Mouse (Mus musculus) liver, embryonic 16.5 days (tissue): ENCODE results near the gene Tas2r134. TPM values are rescaled to one million over a fixed set of nuclear protein-coding genes. Genes with fewer than 3 reads are reported as not detected.

Experiments used
- ATAC-seq: fragments of 200-750 bp; cut with Nextera tagmentation; 2 replicates; pipeline ENCODE4 v1.8.0; 2017; ENCODE audit warnings: low read depth, mild to moderate bottlenecking, moderate number of reproducible peaks, moderate library complexity
- H3K27ac ChIP-seq: fragments of 300-500 bp; sonication (generic); 2 replicates; pipeline ENCODE4 v1.5.1; 2014; ENCODE audit warnings: mild to moderate bottlenecking, low read length
- H3K27me3 ChIP-seq: fragments of 300-500 bp; sonication (generic); 2 replicates; pipeline ENCODE4 v1.6.1; 2014; ENCODE audit warnings: low read depth, low read length, mixed read lengths; ENCODE audit not compliant: control insufficient read depth, insufficient read depth
- H3K36me3 ChIP-seq: fragments of 300-500 bp; sonication (generic); 2 replicates; pipeline ENCODE4 v1.6.1; 2014; ENCODE audit warnings: mild to moderate bottlenecking; ENCODE audit not compliant: control insufficient read depth, insufficient read depth
- H3K4me1 ChIP-seq: fragments of 300-500 bp; sonication (generic); 2 replicates; pipeline ENCODE4 v1.6.1; 2014; ENCODE audit warnings: low read depth, low read length, mixed read lengths; ENCODE audit not compliant: control insufficient read depth
- H3K4me2 ChIP-seq: fragments of 300-500 bp; sonication (generic); 2 replicates; pipeline ENCODE4 v1.6.1; 2014; ENCODE audit warnings: low read depth, low read length, mixed read lengths
- H3K4me3 ChIP-seq: fragments of 300-500 bp; sonication (generic); 2 replicates; pipeline ENCODE4 v1.5.1; 2014; ENCODE audit warnings: low read depth, mild to moderate bottlenecking, low read length
- H3K9ac ChIP-seq: fragments of 300-500 bp; sonication (generic); 2 replicates; pipeline ENCODE4 v1.6.1; 2014; ENCODE audit warnings: low read depth, low read length
- H3K9me3 ChIP-seq: fragments of 300-500 bp; sonication (generic); replicated peaks from 2 replicates; pipeline ENCODE4 v1.6.1; 2016; ENCODE audit warnings: low read length; ENCODE audit not compliant: control insufficient read depth
- WGBS: fragments of 180-500 bp; shearing (Covaris S2); extraction: QIAGEN DNeasy Blood & Tissue Kit; methylation state at CpG from one replicate; pipeline ENCODE4 v1.1.7; 2014; ENCODE audit not compliant: insufficient replicate concordance; 5-methylcytosine and 5-hydroxymethylcytosine counted together
- polyA plus RNA-seq: library from polyadenylated mRNA; unstranded; fragments of >200 nt; fragmentation: Nextera tagmentation; extraction: Ambion mirVana; gene quantifications from 2 replicates; pipeline ENCODE4 v1.2.1, GENCODE M21; 2015

The Tas2r134 gene
- not detected in 2 replicates for polyA plus RNA-seq

DNA sequence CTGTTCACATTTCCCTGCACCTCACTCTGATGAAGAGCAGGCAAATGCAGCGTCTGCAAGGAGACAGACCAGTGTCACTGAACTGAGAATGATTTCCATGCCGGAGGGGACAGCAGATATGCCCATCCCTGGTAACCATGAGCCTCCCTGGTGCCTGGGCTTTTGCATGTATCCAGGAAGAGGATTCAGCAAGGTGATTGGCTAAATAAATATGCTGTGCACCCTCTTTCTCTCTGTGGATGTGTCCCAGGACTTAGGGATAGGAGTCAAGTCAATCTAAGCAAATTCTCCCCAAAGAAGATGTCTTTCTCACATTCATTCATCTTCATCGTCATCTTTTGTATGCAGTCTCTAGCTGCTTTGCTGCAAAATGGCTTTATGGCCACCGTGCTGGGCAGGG is at the start of gene Tas2r134:
Gene Tas2r134 (plus strand): TSS at position 301 of the 400 bp plus-strand sequence.
- ATAC-seq: no peak
- Histone ChIP-seq H3K9ac (no peak within 1 kb of the TSS), H3K36me3 (no peaks in the 10 kb centered on the region), H3K9me3 (no peaks in the 10 kb centered on the region), H3K4me3 (no peak within 1 kb of the TSS), H3K27me3 (no peaks in the 10 kb centered on the region), H3K4me2 (no peak within 1 kb of the TSS), H3K4me1 (no peaks in the 10 kb centered on the region), H3K27ac (no peak within 1 kb of the TSS)
- 69% methylated on average over 4 of the region's 4 CpGs for WGBS

DNA sequence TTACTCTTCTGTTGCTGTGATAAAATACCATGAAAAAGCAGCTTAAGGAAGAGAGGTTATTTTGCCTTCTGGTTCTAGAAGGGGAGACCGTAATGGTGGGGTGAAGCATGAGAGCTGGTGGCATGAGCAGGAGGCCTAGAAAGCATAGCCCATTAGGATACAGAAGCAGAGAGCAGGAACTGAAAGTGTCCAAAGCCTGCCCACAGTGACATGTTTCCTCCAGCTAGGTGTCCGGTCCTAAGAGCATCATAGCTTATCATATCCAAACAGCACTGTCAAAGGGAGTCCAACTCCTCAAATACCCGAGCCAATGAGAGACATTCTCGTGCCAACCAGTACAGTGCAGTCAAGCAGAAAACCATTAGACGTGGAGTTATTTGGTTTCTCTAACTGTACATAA is 47.5 kb upstream of the Tas2r134 start:
- Histone ChIP-seq H3K27ac (no peak overlapping the region), H3K9ac (no peak overlapping the region), H3K4me2 (no peak overlapping the region), H3K4me1 (no peaks in the 10 kb centered on the region), H3K4me3 (no peak overlapping the region), H3K9me3 (no peaks in the 10 kb centered on the region), H3K27me3 (no peaks in the 10 kb centered on the region), H3K36me3 (no peaks in the 10 kb centered on the region)
- 51% methylated on average over 5 of the region's 5 CpGs for WGBS
- ATAC-seq: no peak

DNA sequence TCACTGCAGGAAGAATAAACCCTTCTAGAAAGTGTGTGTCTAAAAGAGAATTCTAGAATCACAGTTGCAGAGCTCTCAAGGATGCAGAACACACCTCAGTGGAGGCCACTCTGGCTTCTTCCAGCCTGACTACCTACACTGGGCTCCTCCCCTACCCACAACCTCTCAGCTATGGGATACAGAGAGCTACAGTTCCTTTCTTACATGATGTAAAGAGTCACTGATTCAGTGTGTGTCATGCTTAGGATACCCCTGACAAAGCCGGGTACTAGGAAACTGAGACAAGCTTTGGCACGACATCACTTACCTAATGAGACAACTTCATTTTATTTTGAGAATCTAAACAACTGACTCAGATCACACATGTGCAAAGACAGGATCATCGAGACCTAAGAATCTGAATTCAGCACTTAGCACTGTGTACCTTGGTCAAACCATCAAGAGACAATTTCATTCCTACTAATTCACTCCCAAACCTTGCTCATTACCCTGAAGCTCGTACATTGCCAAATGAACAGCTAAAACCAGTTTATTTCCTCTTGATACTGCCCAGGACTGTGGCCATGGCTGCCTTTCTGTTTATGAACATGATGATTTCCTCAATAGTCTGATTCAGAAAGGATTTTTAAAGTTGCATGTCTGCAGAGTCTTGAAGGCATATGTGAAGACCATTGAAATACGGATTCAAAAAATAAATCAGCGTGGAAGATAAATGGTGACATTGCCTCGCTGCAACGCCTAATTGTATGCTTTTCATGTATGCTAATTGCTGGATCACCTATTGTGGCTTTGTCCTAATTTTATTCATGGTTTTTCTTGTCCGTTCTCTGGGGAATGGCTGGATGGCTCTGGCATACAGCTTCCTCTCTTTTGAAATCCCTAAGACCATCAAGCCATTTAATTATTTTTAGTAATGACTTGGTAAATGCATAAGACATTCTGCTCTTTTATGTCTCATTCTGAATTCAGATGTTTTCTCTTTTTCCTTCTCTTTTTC is 43.0 kb upstream of the Tas2r134 start:
- Histone ChIP-seq H3K27me3 (no peaks in the 10 kb centered on the region), H3K4me2 (no peak overlapping the region), H3K4me3 (no peak overlapping the region), H3K27ac (no peak overlapping the region), H3K4me1 (no peaks in the 10 kb centered on the region), H3K36me3 (no peaks in the 10 kb centered on the region), H3K9ac (no peak overlapping the region), H3K9me3 (no peaks in the 10 kb centered on the region)
- 67% methylated on average over 9 of the region's 9 CpGs for WGBS
- ATAC-seq: no peak

DNA sequence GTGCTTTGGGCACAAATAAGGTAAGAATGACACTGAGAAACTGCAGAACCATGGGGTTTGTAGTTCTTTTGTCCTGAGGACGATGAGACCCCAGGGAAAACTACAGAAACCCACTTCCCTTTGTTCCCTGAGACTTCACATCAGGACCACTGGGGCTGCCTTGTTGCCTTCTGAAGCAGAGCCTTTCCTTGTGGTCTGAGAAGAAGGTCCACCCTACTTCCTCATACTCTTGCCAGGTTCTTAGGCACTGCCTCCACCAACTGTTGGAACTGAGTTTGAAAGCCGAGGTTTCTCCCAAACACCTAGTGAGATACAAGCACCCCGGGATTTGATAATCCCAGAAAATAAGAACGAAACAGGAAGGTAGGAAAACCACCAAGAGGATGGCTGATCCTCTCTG is 39.0 kb upstream of the Tas2r134 start:
- 39% methylated on average over 4 of the region's 4 CpGs for WGBS
- no peak overlapping the region for H3K4me3 ChIP-seq
- H3K9me3 ChIP-seq: no peaks in the 10 kb centered on the region
- H3K27ac ChIP-seq: no peak overlapping the region
- H3K27me3 ChIP-seq: no peaks in the 10 kb centered on the region
- no peaks in the 10 kb centered on the region for H3K36me3 ChIP-seq
- H3K9ac ChIP-seq: no peak overlapping the region
- H3K4me1 ChIP-seq: no peaks in the 10 kb centered on the region
- H3K4me2 ChIP-seq: no peak overlapping the region
- ATAC-seq: no peak

DNA sequence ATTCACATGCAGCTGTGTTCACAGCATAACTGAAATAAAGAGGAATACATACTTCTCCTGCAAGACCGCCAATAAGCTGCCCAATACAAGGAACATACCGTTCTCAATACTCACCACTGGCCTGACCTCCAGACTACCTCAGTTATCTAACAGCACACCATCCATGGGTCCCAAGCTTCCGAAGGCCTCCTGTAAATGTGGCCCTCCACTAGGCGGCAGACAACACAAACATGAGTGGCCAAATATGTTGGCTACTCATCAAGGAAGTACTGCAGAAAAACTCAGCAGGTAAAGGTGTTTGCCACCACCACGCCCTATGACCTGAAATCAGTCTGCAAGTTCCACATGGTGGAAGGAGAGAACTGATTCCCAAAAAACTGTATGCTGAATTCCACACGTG is 38.4 kb upstream of the Tas2r134 start:
- Histone ChIP-seq H3K9me3 (no peaks in the 10 kb centered on the region), H3K36me3 (no peaks in the 10 kb centered on the region), H3K4me1 (no peaks in the 10 kb centered on the region), H3K9ac (no peak overlapping the region), H3K4me2 (no peak overlapping the region), H3K27me3 (no peaks in the 10 kb centered on the region), H3K27ac (no peak overlapping the region), H3K4me3 (no peak overlapping the region)
- WGBS: 48% methylated on average over 6 of the region's 6 CpGs
- no peak for ATAC-seq

DNA sequence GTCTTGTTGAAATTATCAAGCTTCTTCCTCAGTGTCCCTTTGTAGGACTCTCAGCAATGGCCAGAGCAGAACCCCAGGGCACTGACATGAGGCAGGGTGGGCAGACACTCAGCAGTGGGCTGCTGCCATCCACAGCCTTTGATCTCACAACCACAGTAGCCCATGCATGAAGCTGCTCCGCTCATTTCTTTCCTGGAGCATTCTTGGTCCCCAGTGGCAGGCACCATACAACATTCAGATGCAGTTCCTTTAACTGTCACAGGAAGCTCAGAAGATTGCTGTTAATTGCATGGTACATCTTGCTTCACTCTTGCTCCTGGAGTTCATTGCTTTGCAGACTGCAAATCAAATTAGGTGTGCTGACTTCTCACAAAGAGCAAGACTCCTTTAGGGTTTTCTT is 37.7 kb upstream of the Tas2r134 start:
- no peak for ATAC-seq
- WGBS: 60% methylated on average over 1 of the region's 1 CpGs

DNA sequence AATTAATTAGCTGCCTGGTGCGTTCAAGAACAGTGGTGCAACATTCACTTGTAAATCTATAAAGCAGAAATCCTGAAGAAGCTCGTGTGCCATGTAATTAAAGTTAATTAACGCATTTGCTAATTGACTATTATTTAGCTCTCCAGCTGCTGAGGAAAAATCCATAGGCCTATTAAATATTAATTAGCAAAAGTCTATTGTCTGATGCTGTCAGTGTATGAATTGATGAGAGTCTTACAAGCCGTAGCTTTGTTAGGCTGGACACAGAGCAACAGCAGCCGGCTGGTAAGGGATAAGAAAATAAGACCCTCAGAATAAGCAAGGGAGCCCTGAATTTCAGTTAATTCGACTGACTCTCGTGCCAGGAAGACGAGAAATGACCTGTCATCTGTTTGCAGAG is 37.0 kb upstream of the Tas2r134 start:
- H3K27ac ChIP-seq: no peak overlapping the region
- no peak overlapping the region for H3K4me2 ChIP-seq
- H3K4me3 ChIP-seq: no peak overlapping the region
- no peak for ATAC-seq
- no peak overlapping the region for H3K9ac ChIP-seq
- no peaks in the 10 kb centered on the region for H3K4me1 ChIP-seq
- H3K9me3 ChIP-seq: no peaks in the 10 kb centered on the region
- no peaks in the 10 kb centered on the region for H3K36me3 ChIP-seq
- H3K27me3 ChIP-seq: no peaks in the 10 kb centered on the region
- 56% methylated on average over 8 of the region's 8 CpGs for WGBS

More for the DNA sequence above, 37.7 kb upstream of the Tas2r134 start:
- no peak overlapping the region for H3K4me3 ChIP-seq
- H3K4me1 ChIP-seq: no peaks in the 10 kb centered on the region
- no peak overlapping the region for H3K4me2 ChIP-seq
- no peak overlapping the region for H3K27ac ChIP-seq
- H3K9me3 ChIP-seq: no peaks in the 10 kb centered on the region
- no peaks in the 10 kb centered on the region for H3K27me3 ChIP-seq
- no peaks in the 10 kb centered on the region for H3K36me3 ChIP-seq
- no peak overlapping the region for H3K9ac ChIP-seq

DNA sequence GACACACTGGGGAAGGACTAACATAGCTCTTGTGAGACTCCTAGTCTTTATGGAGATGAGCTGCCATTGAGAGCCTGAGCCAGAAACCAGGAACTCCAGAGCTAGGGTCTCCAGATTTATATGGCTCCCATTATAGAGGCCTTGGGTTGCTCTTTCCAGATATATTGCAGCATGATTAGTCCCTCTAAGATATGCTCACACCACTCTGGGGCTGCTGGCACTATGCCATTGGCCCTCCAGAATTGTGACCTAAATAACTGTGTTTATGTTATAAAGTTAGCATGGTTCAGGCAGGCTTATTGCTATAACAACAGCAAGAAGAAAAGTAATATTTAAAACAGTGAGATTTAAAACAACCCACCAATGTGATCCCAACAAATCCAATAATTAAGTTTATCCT is 35.2 kb upstream of the Tas2r134 start:
- Histone ChIP-seq H3K9me3 (no peaks in the 10 kb centered on the region), H3K9ac (no peak overlapping the region), H3K36me3 (no peaks in the 10 kb centered on the region), H3K27ac (no peak overlapping the region), H3K4me2 (no peak overlapping the region), H3K4me3 (no peak overlapping the region), H3K27me3 (no peaks in the 10 kb centered on the region), H3K4me1 (no peaks in the 10 kb centered on the region)
- ATAC-seq: no peak

DNA sequence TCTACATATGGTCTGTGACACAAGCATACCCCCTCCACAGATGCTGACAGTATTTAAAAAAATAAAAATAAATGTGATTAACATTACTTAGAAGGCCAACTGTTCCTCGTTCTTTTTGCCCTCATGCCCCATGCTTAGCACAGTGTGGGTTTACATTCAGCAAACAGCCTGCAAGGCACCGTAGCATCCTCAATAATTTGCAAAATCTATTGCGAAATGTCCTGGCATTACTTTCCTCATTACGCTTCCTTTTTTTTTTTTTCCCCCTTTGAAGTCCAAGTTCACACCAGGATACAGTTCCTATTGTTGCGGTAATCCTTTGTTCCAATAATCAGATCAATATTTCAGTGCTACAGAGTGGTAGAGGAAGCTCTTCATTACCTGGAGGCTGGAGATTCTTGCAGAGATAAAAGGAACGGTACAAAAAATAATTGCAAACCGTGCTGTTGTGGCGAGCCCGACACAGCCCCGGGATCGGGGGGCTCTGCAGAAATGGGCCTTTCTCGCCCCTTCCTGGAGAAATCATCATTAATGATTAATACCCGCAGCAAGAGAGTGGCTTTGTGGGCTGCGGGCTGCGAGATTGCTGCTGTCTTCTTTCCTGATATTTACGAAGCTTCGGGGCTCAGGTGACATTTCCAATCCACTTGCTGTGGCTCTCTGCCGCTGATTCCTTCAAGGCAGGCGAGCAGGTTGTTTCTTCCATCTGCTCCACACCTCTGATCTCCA is 27.7 kb upstream of the Tas2r134 start:
- Histone ChIP-seq H3K27ac (no peak overlapping the region), H3K9ac (no peak overlapping the region), H3K4me1 (no peaks in the 10 kb centered on the region), H3K9me3 (no peaks in the 10 kb centered on the region), H3K27me3 (no peaks in the 10 kb centered on the region), H3K4me3 (no peak overlapping the region), H3K36me3 (no peaks in the 10 kb centered on the region), H3K4me2 (no peak overlapping the region)
- ATAC-seq: no peak
- WGBS: 64% methylated on average over 19 of the region's 19 CpGs
